In genomic region chr5:53249431-53250061, GRCm38 (mm10) we compare ENCODE assay signal across 17 mouse cellular contexts. TPM values are rescaled to one million over a fixed set of nuclear protein-coding genes. Genes with fewer than 3 reads are reported as not detected.
DNase-seq lines count a peak whose midpoint lies in the region; ATAC-seq and TF ChIP-seq lines count a peak whose summit lies in the region.
"Had no signal": no experiment of that assay in that cellular context is flagged by ENCODE, and none has a peak within 500 bp of the region (broad histone marks: within the 10 kb centered on the region; RNA-seq: fewer than 3 reads in every experiment).

No protein-coding gene starts in this region.

- no peaks in the 10 kb centered on the region for H3K36me3 ChIP-seq in kidney, embryonic 16.5 days (ENCODE audit: insufficient read depth, low read length)
- no peaks in the 10 kb centered on the region for H3K36me3 ChIP-seq in forebrain, embryonic 16.5 days (ENCODE audit: control insufficient read depth, insufficient read depth)
- H3K36me3 ChIP-seq in midbrain, embryonic 12.5 days: no peaks in the 10 kb centered on the region
- H3K36me3 ChIP-seq: G1E; heart, embryonic 12.5 days; stomach, embryonic 15.5 days had no signal

- H3K9me3 ChIP-seq in kidney, embryonic 16.5 days (ENCODE audit: low read length): no peaks in the 10 kb centered on the region
- H3K9me3 ChIP-seq in forebrain, embryonic 16.5 days (ENCODE audit: control insufficient read depth, low read length): no peaks in the 10 kb centered on the region
- H3K9me3 ChIP-seq in midbrain, embryonic 12.5 days: no peaks in the 10 kb centered on the region
- H3K9me3 ChIP-seq: G1E; heart, embryonic 12.5 days; stomach, embryonic 15.5 days had no signal

- H3K4me1 ChIP-seq in kidney, embryonic 16.5 days (ENCODE audit: insufficient read depth, low read length): no peaks in the 10 kb centered on the region
- H3K4me1 ChIP-seq in forebrain, embryonic 16.5 days (replicated peaks; ENCODE audit: control insufficient read depth, insufficient read depth, low read length): peaks cover 18% of the 10 kb centered on the region
- H3K4me1 ChIP-seq in midbrain, embryonic 12.5 days: peaks cover 11% of the 10 kb centered on the region; the same call in 1 of the 2 replicates
- H3K4me1 ChIP-seq: stomach, embryonic 15.5 days had no signal

- 36% methylated on average over 4 of the region's 4 CpGs for WGBS in kidney, embryonic 16.5 days
- WGBS in forebrain, embryonic 16.5 days: 32% methylated on average over 4 of the region's 4 CpGs
- 70% methylated on average over 4 of the region's 4 CpGs for WGBS in midbrain, embryonic 12.5 days

- DNase-seq in kidney, adult 18-20 months: no peak
- peak; percentile 90 for DNase-seq in brain, embryonic 14.5 days (ENCODE audit: low read depth)
- no peak for DNase-seq in heart, adult 9 months (ENCODE audit: low spot score in 2 of 2)
- no peak for DNase-seq in heart, adult 8-10 months (ENCODE audit: low spot score)
- DNase-seq in spleen, postnatal 36 days (ENCODE audit: low spot score in 2 of 2): no peak
- DNase-seq: gastrocnemius, postnatal 25 days; layer of hippocampus, postnatal 36 days; liver, postnatal 0 days; thymus, postnatal 25 days had no signal

- H3K4me2 ChIP-seq in kidney, embryonic 16.5 days (replicated peaks; ENCODE audit: low read depth, low read length): no peak overlapping the region
- no peak overlapping the region for H3K4me2 ChIP-seq in forebrain, embryonic 16.5 days (ENCODE audit: low read length)
- H3K4me2 ChIP-seq in midbrain, embryonic 12.5 days (replicated peaks): no peak overlapping the region
- H3K4me2 ChIP-seq: heart, embryonic 12.5 days; stomach, embryonic 15.5 days had no signal

- no peak for TF ChIP-seq CTCF in brain, embryonic 14.5 days (IDR thresholded peaks at IDR 0.05; ENCODE audit: borderline replicate concordance, extremely low read depth, insufficient read depth, insufficient read length)

- TF ChIP-seq POLR2A in brain, embryonic 14.5 days (IDR thresholded peaks at IDR 0.05; ENCODE audit: borderline replicate concordance, extremely low read depth, insufficient read depth, insufficient read length, poor library complexity, severe bottlenecking): no peak

- H3K4me3 ChIP-seq in kidney, embryonic 16.5 days (ENCODE audit: low read length): no peak overlapping the region
- H3K4me3 ChIP-seq in forebrain, embryonic 16.5 days (replicated peaks; ENCODE audit: low read length): no peak overlapping the region
- no peak overlapping the region for H3K4me3 ChIP-seq in midbrain, embryonic 12.5 days
- H3K4me3 ChIP-seq: heart, embryonic 12.5 days; stomach, embryonic 15.5 days had no signal

- no peaks in the 10 kb centered on the region for H3K27me3 ChIP-seq in kidney, embryonic 16.5 days (ENCODE audit: insufficient read depth, low read length)
- H3K27me3 ChIP-seq in forebrain, embryonic 16.5 days (replicated peaks; ENCODE audit: control insufficient read depth, insufficient read depth, low read length): no peaks in the 10 kb centered on the region
- peaks cover 18% of the 10 kb centered on the region for H3K27me3 ChIP-seq in midbrain, embryonic 12.5 days
- H3K27me3 ChIP-seq: heart, embryonic 12.5 days had no signal

- H3K9ac ChIP-seq in kidney, embryonic 16.5 days (replicated peaks; ENCODE audit: low read length): no peak overlapping the region
- H3K9ac ChIP-seq in forebrain, embryonic 16.5 days (replicated peaks; ENCODE audit: low read depth, low read length): no peak overlapping the region
- H3K9ac ChIP-seq in midbrain, embryonic 12.5 days (replicated peaks): no peak overlapping the region
- H3K9ac ChIP-seq: heart, embryonic 12.5 days; liver, postnatal 0 days; stomach, embryonic 15.5 days had no signal

- no peak overlapping the region for H3K27ac ChIP-seq in kidney, embryonic 16.5 days (ENCODE audit: low read length)
- no peak overlapping the region for H3K27ac ChIP-seq in forebrain, embryonic 16.5 days (ENCODE audit: low read length)
- no peak overlapping the region for H3K27ac ChIP-seq in midbrain, embryonic 12.5 days (replicated peaks)
- H3K27ac ChIP-seq: macrophage; stomach, embryonic 15.5 days had no signal

- peak; percentile 92 for ATAC-seq in kidney, embryonic 16.5 days (ENCODE audit: low FRiP score, low TSS enrichment)
- ATAC-seq in forebrain, embryonic 16.5 days: peak; percentile 85
- ATAC-seq in midbrain, embryonic 12.5 days (ENCODE audit: low FRiP score, low read depth): peak; percentile 74
- ATAC-seq: liver, postnatal 0 days had no signal

RNA-seq across cellular contexts. Expression of gene Smim20, which starts 17.3 kb away (rescaled TPM):
- polyA plus RNA-seq in kidney, embryonic 16.5 days (2015; fragmentation: Nextera tagmentation; extraction: Ambion mirVana): 98.2 and 98.5 TPM in 2 replicates
- polyA plus RNA-seq in brain, embryonic 14.5 days (2012; rRNA removed): 47.0 and 51.3 TPM in 2 replicates
- 63.6 and 75.6 TPM in 2 replicates for polyA plus RNA-seq in forebrain, embryonic 16.5 days (2015; fragmentation: Nextera tagmentation; extraction: Ambion mirVana)
- polyA plus RNA-seq in midbrain, embryonic 12.5 days (2016; fragmentation: Nextera tagmentation; extraction: Ambion mirVana): 71.0 and 72.5 TPM in 2 replicates
- total RNA-seq in heart, adult 8-10 months (2022): 100 to 1,000 TPM; 101 to 111 (median 105) TPM

RNA-seq across cellular contexts. Expression of gene Sel1l3, which starts 35.8 kb away (rescaled TPM):
- 18.9 and 20.0 TPM in 2 replicates for polyA plus RNA-seq in kidney, embryonic 16.5 days (2015; fragmentation: Nextera tagmentation; extraction: Ambion mirVana)
- 15.5 and 17.3 TPM in 2 replicates for polyA plus RNA-seq in brain, embryonic 14.5 days (2012; rRNA removed)
- 9.9 and 10.2 TPM in 2 replicates for polyA plus RNA-seq in forebrain, embryonic 16.5 days (2015; fragmentation: Nextera tagmentation; extraction: Ambion mirVana)
- polyA plus RNA-seq in midbrain, embryonic 12.5 days (2016; fragmentation: Nextera tagmentation; extraction: Ambion mirVana): 2.5 and 2.9 TPM in 2 replicates
- 1 to 10 TPM; 1.2 to 1.8 (median 1.6) TPM for total RNA-seq in heart, adult 8-10 months (2022)
- total RNA-seq: common myeloid progenitor, adult 5-6 weeks had no signal
- polyA plus RNA-seq: G1E had no signal
